Mouse (Mus musculus): Measurements from ENCODE around the gene Cblc. TPM values are rescaled to one million over a fixed set of nuclear protein-coding genes. Genes with fewer than 3 reads are reported as not detected.
A peak's percentile ranks its signal among the peaks of the same experiment; 100 is the strongest.

The Cblc gene
- polyA plus RNA-seq, 1 experiment from 2014 or later: 0.54 TPM

DNA sequence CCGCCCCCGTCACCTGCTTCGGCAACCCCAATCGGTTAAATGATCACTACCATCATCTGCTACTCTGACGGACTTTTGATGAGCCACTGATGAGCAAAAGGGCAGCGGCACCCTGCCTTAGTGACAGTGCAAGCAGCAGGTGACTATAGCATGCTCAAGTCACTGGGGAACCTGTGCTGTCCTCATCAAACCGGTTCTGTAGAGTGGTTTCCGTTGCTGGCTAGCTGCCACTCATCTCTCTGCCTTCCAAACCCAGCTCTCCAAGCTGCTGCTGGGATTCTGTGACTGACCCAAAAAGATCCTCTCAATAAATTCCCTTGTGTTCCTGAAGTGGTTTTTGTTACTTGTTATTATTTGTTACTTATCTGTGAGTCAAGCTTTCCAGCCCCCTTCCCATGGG is 18.0 kb downstream of the Cblc start:
- no peak for ATAC-seq (ENCODE audit: low read depth)
- Histone ChIP-seq H3K27me3 (ENCODE audit: control insufficient read depth, insufficient read depth, low read length) (no peaks in the 10 kb centered on the region), H3K4me3 (ENCODE audit: low read depth, low read length) (no peak overlapping the region), H3K4me1 (ENCODE audit: control insufficient read depth, insufficient read depth, low read length) (no peaks in the 10 kb centered on the region), H3K9ac (replicated peaks; ENCODE audit: low read depth, low read length) (no peak overlapping the region), H3K4me2 (ENCODE audit: low read depth, low read length) (no peak overlapping the region), H3K27ac (ENCODE audit: low read depth, low read length) (no peak overlapping the region), H3K36me3 (ENCODE audit: control insufficient read depth, insufficient read depth, low read length) (no peaks in the 10 kb centered on the region), H3K9me3 (ENCODE audit: control insufficient read depth, low read length) (no peaks in the 10 kb centered on the region)
- 84% methylated on average over 8 of the region's 8 CpGs for WGBS

DNA sequence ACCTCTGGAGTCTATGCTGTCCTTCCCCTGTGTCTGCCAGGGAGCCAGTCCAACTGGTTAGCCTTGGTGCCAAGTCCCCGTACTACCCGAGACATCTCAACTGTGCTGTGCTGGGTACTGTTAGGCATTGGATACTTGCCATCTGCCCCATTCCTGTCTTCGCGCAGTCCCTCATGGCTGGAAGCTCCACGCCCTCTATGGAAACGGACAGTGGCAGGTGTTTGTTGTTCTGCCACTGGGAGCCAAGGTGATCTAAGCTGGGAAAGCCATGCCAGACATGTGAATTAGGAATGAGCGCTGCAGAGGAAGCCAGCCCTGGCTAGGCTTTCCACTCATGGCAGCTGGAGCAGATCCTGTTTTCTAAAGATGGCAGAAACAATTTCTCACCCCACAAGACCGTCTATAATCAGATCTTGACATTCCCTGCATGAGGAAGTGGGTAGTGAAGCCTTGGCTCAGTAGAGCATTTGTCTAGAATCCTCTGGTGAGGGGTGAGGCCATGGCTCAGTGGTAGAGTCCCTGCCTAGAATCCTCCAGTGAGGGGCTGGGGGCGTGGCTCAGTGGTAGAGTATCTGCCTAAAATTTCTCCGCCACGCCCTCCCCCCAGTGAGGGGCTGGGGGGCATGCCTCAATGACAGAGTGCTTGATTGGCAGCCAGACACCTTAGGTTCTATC is 19.4 kb downstream of the Cblc start:
- no peak overlapping the region for H3K27ac ChIP-seq (ENCODE audit: low read depth, low read length)
- H3K9ac ChIP-seq (replicated peaks; ENCODE audit: low read depth, low read length): no peak overlapping the region
- H3K9me3 ChIP-seq (ENCODE audit: control insufficient read depth, low read length): no peaks in the 10 kb centered on the region
- no peaks in the 10 kb centered on the region for H3K27me3 ChIP-seq (ENCODE audit: control insufficient read depth, insufficient read depth, low read length)
- ATAC-seq (ENCODE audit: low read depth): no peak
- H3K4me2 ChIP-seq (ENCODE audit: low read depth, low read length): no peak overlapping the region
- 92% methylated on average over 11 of the region's 11 CpGs for WGBS
- H3K36me3 ChIP-seq (ENCODE audit: control insufficient read depth, insufficient read depth, low read length): no peaks in the 10 kb centered on the region
- H3K4me3 ChIP-seq (ENCODE audit: low read depth, low read length): no peak overlapping the region
- H3K4me1 ChIP-seq (ENCODE audit: control insufficient read depth, insufficient read depth, low read length): no peaks in the 10 kb centered on the region

DNA sequence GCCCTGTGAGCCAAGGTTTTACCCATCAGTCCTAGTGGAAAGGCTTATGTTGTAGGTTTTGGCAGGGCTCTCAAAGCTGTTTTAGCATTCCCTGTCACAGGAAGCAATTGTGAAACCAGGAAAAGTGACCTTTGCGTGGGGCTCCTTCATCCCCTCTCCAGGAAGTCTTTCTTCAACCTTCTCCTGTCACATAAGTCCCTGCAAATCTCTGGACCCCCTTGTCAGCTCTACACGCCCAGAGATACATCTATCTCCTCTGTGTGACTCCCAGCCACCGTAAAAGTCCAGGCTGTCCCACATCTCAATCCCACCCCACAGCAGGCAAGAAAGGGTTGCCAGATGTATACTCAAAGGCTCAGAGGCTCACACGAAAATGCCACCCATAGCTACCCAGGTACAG is 24.9 kb downstream of the Cblc start:
- H3K9ac ChIP-seq (replicated peaks; ENCODE audit: low read depth, low read length): no peak overlapping the region
- WGBS: 58% methylated on average over 4 of the region's 4 CpGs
- no peak overlapping the region for H3K4me2 ChIP-seq (ENCODE audit: low read depth, low read length)
- H3K36me3 ChIP-seq (ENCODE audit: control insufficient read depth, insufficient read depth, low read length): no peaks in the 10 kb centered on the region
- H3K27ac ChIP-seq (ENCODE audit: low read depth, low read length): no peak overlapping the region
- H3K4me3 ChIP-seq (ENCODE audit: low read depth, low read length): no peak overlapping the region
- H3K9me3 ChIP-seq (ENCODE audit: control insufficient read depth, low read length): no peaks in the 10 kb centered on the region
- H3K4me1 ChIP-seq (ENCODE audit: control insufficient read depth, insufficient read depth, low read length): peaks cover 5% of the 10 kb centered on the region
- peaks cover 13% of the 10 kb centered on the region for H3K27me3 ChIP-seq (ENCODE audit: control insufficient read depth, insufficient read depth, low read length)
- ATAC-seq (ENCODE audit: low read depth): no peak

DNA sequence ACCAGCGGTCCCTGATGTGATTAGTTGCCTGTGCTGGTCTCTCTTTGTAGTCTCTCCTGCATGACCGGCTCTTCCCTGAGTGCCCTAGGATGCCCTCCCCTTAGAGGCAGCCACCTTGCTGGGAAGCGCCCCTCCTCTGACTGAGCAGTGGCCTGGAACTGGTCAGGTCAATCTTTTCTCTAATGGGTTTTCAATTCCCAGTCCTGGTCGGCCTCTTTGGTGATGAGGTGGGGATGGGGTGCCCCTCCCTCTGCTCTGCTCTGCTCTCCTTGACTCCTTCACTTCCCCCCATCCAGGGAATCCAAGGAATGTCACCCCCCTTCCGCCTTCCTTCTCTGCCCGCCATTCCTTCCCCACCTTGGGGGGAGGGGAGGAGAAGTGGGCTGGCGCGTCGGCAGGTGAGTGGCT is 25.6 kb downstream of the Cblc start, which contains the start of gene Bcam:
Gene Bcam (minus strand): TSS at position 33 of the 408 bp plus-strand sequence.
- H3K36me3 ChIP-seq (ENCODE audit: control insufficient read depth, insufficient read depth, low read length): no peaks in the 10 kb centered on the region
- peak within 1 kb of the TSS; percentile 29 for H3K4me3 ChIP-seq (ENCODE audit: low read depth, low read length)
- H3K4me2 ChIP-seq (ENCODE audit: low read depth, low read length): peak within 1 kb of the TSS; percentile 65
- peak within 1 kb of the TSS; percentile 18 for H3K9ac ChIP-seq (replicated peaks; ENCODE audit: low read depth, low read length)
- peaks cover 5% of the 10 kb centered on the region for H3K4me1 ChIP-seq (ENCODE audit: control insufficient read depth, insufficient read depth, low read length)
- peak; percentile 50; the same call in 1 of the 2 replicates for ATAC-seq (ENCODE audit: low read depth)
- H3K9me3 ChIP-seq (ENCODE audit: control insufficient read depth, low read length): no peaks in the 10 kb centered on the region
- WGBS: 2% methylated on average over 8 of the region's 9 CpGs
- H3K27ac ChIP-seq (ENCODE audit: low read depth, low read length): no peak within 1 kb of the TSS
- H3K27me3 ChIP-seq (ENCODE audit: control insufficient read depth, insufficient read depth, low read length): peaks cover 13% of the 10 kb centered on the region

DNA sequence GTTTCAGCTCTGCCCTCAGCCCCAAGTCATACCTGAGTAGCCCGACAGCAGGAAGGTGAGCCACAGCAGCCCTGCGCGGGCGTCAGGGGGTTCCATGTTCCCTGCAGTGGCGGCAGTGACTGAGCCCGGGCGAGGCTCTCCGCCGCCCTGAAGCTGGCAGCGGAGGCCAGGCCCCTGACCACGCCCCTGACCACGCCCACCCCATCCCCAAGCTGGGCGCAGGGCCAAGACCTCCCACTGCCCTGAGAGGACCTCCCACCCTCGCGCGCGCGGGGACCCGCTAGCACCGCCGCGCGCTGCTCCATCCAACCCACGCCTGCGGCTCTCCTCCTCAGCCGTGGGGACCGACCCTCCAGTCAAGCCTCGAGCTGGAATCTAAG is 26.2 kb downstream of the Cblc start:
- Histone ChIP-seq H3K36me3 (ENCODE audit: control insufficient read depth, insufficient read depth, low read length) (no peaks in the 10 kb centered on the region), H3K27ac (ENCODE audit: low read depth, low read length) (no peak overlapping the region), H3K27me3 (ENCODE audit: control insufficient read depth, insufficient read depth, low read length) (peaks cover 13% of the 10 kb centered on the region), H3K4me1 (ENCODE audit: control insufficient read depth, insufficient read depth, low read length) (peaks cover 5% of the 10 kb centered on the region), H3K4me2 (ENCODE audit: low read depth, low read length) (peak overlapping the region; percentile 65), H3K9me3 (ENCODE audit: control insufficient read depth, low read length) (no peaks in the 10 kb centered on the region), H3K4me3 (ENCODE audit: low read depth, low read length) (peak overlapping the region; percentile 29), H3K9ac (replicated peaks; ENCODE audit: low read depth, low read length) (peak overlapping the region; percentile 18)
- peak; percentile 84 for ATAC-seq (ENCODE audit: low read depth)
- WGBS: under 1% methylated on average over 28 of the region's 28 CpGs

DNA sequence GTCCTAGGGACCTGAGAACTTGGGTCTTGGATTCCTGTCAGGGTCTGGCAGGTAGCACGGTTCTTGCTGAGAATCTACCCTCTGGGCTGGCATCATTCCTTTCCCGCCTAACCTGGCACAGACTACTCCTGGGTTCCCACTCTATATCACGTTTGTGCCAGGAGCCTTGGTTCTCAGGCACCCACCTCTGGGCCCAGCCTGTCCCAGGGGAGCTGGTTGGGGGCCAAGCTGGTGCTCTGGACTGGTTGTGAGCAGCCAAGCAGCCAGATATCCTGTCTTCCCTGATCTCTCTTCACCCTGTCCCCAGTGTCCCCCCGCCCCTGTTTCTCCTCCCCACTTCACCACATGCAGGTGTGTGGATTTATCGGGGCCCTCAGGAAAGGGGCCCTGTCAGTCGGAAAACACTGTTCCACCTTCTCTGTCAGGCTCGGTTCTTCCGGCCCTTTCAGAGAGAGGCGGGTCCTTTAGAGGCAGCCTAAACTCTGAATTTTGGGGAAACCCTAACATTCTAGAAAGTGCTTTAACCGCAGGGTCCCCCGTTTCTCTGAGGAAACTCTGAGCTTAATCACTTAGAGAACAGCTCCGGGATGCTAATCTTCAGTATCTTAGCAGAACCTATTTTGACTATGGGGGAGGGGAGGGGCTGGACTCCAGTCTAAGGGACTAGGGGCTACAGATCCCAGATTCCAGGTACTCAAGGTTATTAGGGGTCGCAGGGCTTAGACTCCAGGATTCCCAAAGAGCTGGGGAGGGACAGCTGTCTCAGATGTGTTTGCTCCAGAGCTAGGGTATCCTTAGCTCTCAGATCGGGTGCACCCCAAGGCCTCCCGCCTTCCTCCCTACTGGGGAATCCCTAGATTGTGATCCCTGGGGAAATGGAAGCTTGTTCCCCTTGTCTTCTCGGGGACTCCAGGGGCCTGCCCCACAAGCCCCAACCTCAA is 26.9 kb downstream of the Cblc start:
- ATAC-seq (ENCODE audit: low read depth): peak; percentile 16; the same call in 1 of the 2 replicates
- H3K27me3 ChIP-seq (ENCODE audit: control insufficient read depth, insufficient read depth, low read length): peaks cover 13% of the 10 kb centered on the region
- H3K9me3 ChIP-seq (ENCODE audit: control insufficient read depth, low read length): no peaks in the 10 kb centered on the region
- 12% methylated on average over 16 of the region's 16 CpGs for WGBS
- H3K9ac ChIP-seq (replicated peaks; ENCODE audit: low read depth, low read length): peak overlapping the region; percentile 18
- H3K27ac ChIP-seq (ENCODE audit: low read depth, low read length): no peak overlapping the region
- H3K4me2 ChIP-seq (ENCODE audit: low read depth, low read length): peak overlapping the region; percentile 65
- no peaks in the 10 kb centered on the region for H3K36me3 ChIP-seq (ENCODE audit: control insufficient read depth, insufficient read depth, low read length)
- peaks cover 5% of the 10 kb centered on the region for H3K4me1 ChIP-seq (ENCODE audit: control insufficient read depth, insufficient read depth, low read length)
- peak overlapping the region; percentile 29 for H3K4me3 ChIP-seq (ENCODE audit: low read depth, low read length)

DNA sequence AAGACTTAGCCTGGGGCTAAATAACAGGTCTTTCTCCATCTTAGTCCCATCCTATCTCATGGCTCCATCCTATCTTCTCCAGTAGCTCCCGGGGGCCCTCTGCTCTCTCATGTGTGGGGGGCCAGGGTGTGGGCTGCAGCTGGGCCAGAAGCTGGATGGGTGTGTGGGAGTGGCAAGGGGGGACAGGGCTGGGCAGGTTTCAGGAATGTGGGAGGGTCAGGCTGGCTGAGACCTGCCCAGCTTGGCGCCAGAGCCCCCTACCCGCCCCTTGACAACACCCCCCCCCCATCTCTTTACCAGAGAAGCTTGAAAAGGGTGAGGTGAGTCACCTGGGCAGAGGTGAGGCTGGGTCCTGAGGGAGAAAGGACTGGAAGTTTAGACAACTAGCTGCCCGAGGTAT is 27.6 kb downstream of the Cblc start:
- H3K9ac ChIP-seq (replicated peaks; ENCODE audit: low read depth, low read length): no peak overlapping the region
- no peaks in the 10 kb centered on the region for H3K36me3 ChIP-seq (ENCODE audit: control insufficient read depth, insufficient read depth, low read length)
- ATAC-seq (ENCODE audit: low read depth): no peak
- peaks cover 13% of the 10 kb centered on the region for H3K27me3 ChIP-seq (ENCODE audit: control insufficient read depth, insufficient read depth, low read length)
- H3K4me1 ChIP-seq (ENCODE audit: control insufficient read depth, insufficient read depth, low read length): peaks cover 5% of the 10 kb centered on the region
- no peaks in the 10 kb centered on the region for H3K9me3 ChIP-seq (ENCODE audit: control insufficient read depth, low read length)
- H3K4me3 ChIP-seq (ENCODE audit: low read depth, low read length): no peak overlapping the region
- H3K27ac ChIP-seq (ENCODE audit: low read depth, low read length): no peak overlapping the region
- H3K4me2 ChIP-seq (ENCODE audit: low read depth, low read length): no peak overlapping the region
- WGBS: 34% methylated on average over 4 of the region's 4 CpGs

DNA sequence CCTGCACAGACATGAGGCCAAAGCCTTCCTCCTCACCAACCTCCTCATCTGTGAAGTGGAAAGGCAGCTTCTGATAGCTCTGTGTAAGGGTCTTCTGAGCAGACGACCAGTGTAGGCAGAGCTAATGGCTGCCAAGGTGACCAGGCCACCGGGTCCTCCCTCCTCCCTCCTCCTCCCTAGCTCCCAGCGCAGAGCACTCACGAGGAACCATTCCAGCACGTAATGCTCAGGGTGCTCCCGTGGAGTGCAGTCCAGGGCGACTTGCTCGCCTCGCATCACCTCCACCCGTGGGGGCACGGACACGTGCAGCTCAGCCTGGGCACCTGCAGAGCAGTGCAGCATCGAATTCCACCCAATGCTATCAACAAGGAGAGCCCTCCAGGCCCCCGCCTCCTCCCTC is 28.4 kb downstream of the Cblc start:
- 72% methylated on average over 14 of the region's 14 CpGs for WGBS
- peaks cover 5% of the 10 kb centered on the region for H3K4me1 ChIP-seq (ENCODE audit: control insufficient read depth, insufficient read depth, low read length)
- no peaks in the 10 kb centered on the region for H3K9me3 ChIP-seq (ENCODE audit: control insufficient read depth, low read length)
- no peak overlapping the region for H3K4me2 ChIP-seq (ENCODE audit: low read depth, low read length)
- H3K27ac ChIP-seq (ENCODE audit: low read depth, low read length): no peak overlapping the region
- H3K27me3 ChIP-seq (ENCODE audit: control insufficient read depth, insufficient read depth, low read length): peaks cover 13% of the 10 kb centered on the region
- no peaks in the 10 kb centered on the region for H3K36me3 ChIP-seq (ENCODE audit: control insufficient read depth, insufficient read depth, low read length)
- H3K4me3 ChIP-seq (ENCODE audit: low read depth, low read length): no peak overlapping the region
- H3K9ac ChIP-seq (replicated peaks; ENCODE audit: low read depth, low read length): no peak overlapping the region
- ATAC-seq (ENCODE audit: low read depth): no peak

DNA sequence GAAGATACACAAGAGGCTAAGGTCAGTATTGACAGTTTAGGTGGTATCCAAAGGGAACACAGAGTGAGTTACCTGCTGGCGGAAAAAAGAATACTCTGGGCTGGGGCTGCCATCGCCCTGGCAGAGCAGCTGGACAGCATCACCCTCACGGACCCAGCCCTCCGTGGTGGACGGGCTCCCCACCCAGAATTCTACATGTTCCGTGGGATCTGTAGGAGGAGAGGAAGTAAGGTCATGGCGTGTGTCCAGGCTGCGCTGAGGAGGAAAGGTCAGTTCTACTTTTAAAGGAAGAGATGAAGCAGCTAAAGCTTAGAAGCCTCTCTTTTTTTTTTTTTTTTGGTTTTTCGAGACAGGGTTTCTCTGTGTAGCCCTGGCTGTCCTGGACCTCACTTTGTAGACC is 32.0 kb downstream of the Cblc start:
- Histone ChIP-seq H3K36me3 (ENCODE audit: control insufficient read depth, insufficient read depth, low read length) (no peaks in the 10 kb centered on the region), H3K4me3 (ENCODE audit: low read depth, low read length) (no peak overlapping the region), H3K9ac (replicated peaks; ENCODE audit: low read depth, low read length) (no peak overlapping the region), H3K27me3 (ENCODE audit: control insufficient read depth, insufficient read depth, low read length) (peaks cover 5% of the 10 kb centered on the region; the same call in 1 of the 2 replicates), H3K4me1 (ENCODE audit: control insufficient read depth, insufficient read depth, low read length) (no peaks in the 10 kb centered on the region), H3K9me3 (ENCODE audit: control insufficient read depth, low read length) (no peaks in the 10 kb centered on the region), H3K27ac (ENCODE audit: low read depth, low read length) (no peak overlapping the region), H3K4me2 (ENCODE audit: low read depth, low read length) (no peak overlapping the region)
- 91% methylated on average over 9 of the region's 9 CpGs for WGBS
- no peak for ATAC-seq (ENCODE audit: low read depth)

Data from neural tube, embryonic 14.5 days (tissue).